Mouse (Mus musculus) CD4-positive helper T cell, adult 2 months (primary cell): ENCODE measurements around the gene Pik3ap1.
"Not testable (repeated sequence)": the region's sequence is repeated elsewhere in the genome, so short reads cannot be mapped to it uniquely, and the experiment has no call there.

Experiments used
- DNase-seq: peaks from one replicate; pipeline ENCODE4 v3.0.0-alpha.2; 2012; ENCODE audit warnings: low read depth, missing footprints, low spot score

Pik3ap1 gene

GRCm38 (mm10) chr19:41384922-41385508, at the start of gene Pik3ap1:
Pik3ap1 (minus strand) TSS chr19:41385102.
- peak; percentile 60 for DNase-seq

GRCm38 (mm10) chr19:41431512-41432164, 46.7 kb upstream of the Pik3ap1 start:
- DNase-seq: not testable (repeated sequence)

GRCm38 (mm10) chr19:41425927-41426772, 41.2 kb upstream of the Pik3ap1 start:
- not testable (repeated sequence) for DNase-seq

- no peak for DNase-seq
Measured at GRCm38 (mm10) chr19:41421264-41421663, 36.4 kb upstream of the Pik3ap1 start.

- no peak for DNase-seq
Measured at GRCm38 (mm10) chr19:41418786-41419185, 33.9 kb upstream of the Pik3ap1 start.

- DNase-seq: no peak
Measured at GRCm38 (mm10) chr19:41417995-41418394, 33.1 kb upstream of the Pik3ap1 start.

- no peak for DNase-seq
Measured at GRCm38 (mm10) chr19:41416201-41416600, 31.3 kb upstream of the Pik3ap1 start.

GRCm38 (mm10) chr19:41402603-41403002, 17.7 kb upstream of the Pik3ap1 start:
- no peak for DNase-seq

GRCm38 (mm10) chr19:41390856-41391255, 6.0 kb upstream of the Pik3ap1 start:
- no peak for DNase-seq

- no peak for DNase-seq
Measured at GRCm38 (mm10) chr19:41389351-41389750, 4.4 kb upstream of the Pik3ap1 start.

- no peak for DNase-seq
Measured at GRCm38 (mm10) chr19:41388242-41388641, 3.3 kb upstream of the Pik3ap1 start.

- no peak for DNase-seq
Measured at GRCm38 (mm10) chr19:41387262-41387661, 2.4 kb upstream of the Pik3ap1 start.

- DNase-seq: peak; percentile 46
Measured at GRCm38 (mm10) chr19:41384406-41384851, 473 bp downstream of the Pik3ap1 start.

- DNase-seq: no peak
Measured at GRCm38 (mm10) chr19:41382391-41382978, 2.4 kb downstream of the Pik3ap1 start.

GRCm38 (mm10) chr19:41381581-41382239, 3.2 kb downstream of the Pik3ap1 start:
- DNase-seq: no peak

GRCm38 (mm10) chr19:41379195-41379594, 5.7 kb downstream of the Pik3ap1 start:
- DNase-seq: no peak

GRCm38 (mm10) chr19:41375791-41376190, 9.1 kb downstream of the Pik3ap1 start:
- DNase-seq: no peak

GRCm38 (mm10) chr19:41375096-41375495, 9.8 kb downstream of the Pik3ap1 start:
- no peak for DNase-seq

- DNase-seq: no peak
Measured at GRCm38 (mm10) chr19:41374658-41375057, 10.2 kb downstream of the Pik3ap1 start.

- DNase-seq: no peak
Measured at GRCm38 (mm10) chr19:41372322-41372721, 12.6 kb downstream of the Pik3ap1 start.

- DNase-seq: no peak
Measured at GRCm38 (mm10) chr19:41371373-41371772, 13.5 kb downstream of the Pik3ap1 start.
